Mouse (Mus musculus) CD4-positive naive resting alpha-beta T cell, adult 57 days (primary cell): ENCODE data around the gene Bmyc. TPM values are rescaled to one million over a fixed set of nuclear protein-coding genes. Genes with fewer than 3 reads are reported as not detected.

Experiments used
- total RNA-seq: library from RNA; stranded (reverse); gene quantifications from one replicate; pipeline ENCODE4 v1.2.4, GENCODE M21; 2023

Bmyc gene
- 17.0 TPM for total RNA-seq

DNA sequence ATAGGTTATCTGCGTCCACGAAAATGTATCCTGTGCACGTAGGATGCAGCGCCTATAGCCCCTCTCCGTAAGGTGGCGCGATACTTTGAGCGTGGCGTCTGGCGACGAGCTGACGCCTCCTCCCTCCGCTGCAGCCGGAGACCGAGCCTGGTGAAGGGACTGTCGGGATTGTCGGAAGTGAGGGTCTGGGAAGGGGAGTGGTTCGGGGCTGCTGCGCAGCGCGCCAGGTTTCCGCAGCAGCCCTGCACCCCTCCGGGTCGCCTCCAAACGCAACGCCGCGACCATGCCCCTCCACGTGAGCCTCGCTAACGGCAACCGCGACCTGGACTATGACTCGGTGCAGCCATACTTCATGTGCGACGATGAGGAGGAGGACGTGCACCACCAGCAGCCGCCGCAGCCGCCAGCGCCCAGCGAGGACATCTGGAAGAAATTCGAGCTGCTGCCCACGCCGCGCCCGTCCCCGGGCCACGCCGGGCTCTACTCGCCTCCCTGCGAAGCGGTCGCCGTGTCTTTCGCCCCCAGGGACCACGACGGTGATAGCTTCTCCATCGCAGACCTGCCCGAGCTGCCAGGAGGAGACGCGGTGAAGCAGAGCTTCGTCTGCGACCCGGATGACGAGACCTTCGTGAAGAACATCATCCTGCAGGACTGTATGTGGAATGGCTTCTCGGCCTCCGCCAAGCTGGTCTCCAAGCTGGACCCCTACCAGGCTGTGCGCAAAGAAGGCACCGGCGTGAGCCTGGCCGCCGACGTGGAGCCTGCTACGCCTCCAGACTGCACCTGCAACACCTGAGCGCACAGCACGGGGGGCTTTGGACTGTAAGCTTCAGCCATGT is at the start of gene Bmyc:
Bmyc (plus strand) TSS at position 97 of the 839 bp plus-strand sequence.

GRCm38 (mm10) chr2:25657652-25658051 is 48.9 kb upstream of the Bmyc start, which contains the start of gene Lcn5:
Gene Lcn5, plus strand, starts transcription at chr2:25657952.

GRCm38 (mm10) chr2:25676486-25676885 is 30.1 kb upstream of the Bmyc start, which contains the start of gene Lcn6:
Gene Lcn6, plus strand, starts transcription at chr2:25676786.

DNA sequence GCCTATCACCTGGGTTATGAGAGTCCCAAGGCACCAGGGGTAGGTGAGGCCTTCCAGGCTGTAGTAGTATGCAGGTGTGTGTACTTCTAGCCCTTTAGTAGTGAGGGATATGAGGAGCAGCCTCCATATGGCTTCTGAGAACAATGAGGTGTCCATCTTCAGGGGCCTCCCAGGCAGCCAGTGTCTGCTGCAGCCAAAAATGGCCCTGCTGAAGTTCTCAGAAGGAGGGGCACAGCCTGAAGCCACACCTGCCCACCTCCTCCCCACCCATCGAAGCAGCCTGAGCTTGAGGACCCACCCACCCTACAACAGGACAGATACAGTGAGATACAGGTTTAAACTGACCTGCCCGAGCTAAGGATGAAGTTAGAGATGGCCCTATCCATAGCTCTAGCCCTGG is 24.1 kb upstream of the Bmyc start, which contains the start of gene Lcn10:
Lcn10 (plus strand) TSS at position 301 of the 400 bp plus-strand sequence.

GRCm38 (mm10) chr2:25699743-25700142 is 6.8 kb upstream of the Bmyc start, which contains the start of gene Obp2a:
Gene Obp2a, plus strand, starts transcription at chr2:25700043.

GRCm38 (mm10) chr2:25736709-25737108 is 30.2 kb downstream of the Bmyc start, which contains the start of gene Obp2b:
Gene Obp2b, plus strand, starts transcription at chr2:25737009.

Other genes starting within 250 kb of the Bmyc start
- gene Clic3, start 249.9 kb upstream of the Bmyc start, total RNA-seq = not detected
- 92.6 TPM for gene Paxx, start 245.6 kb upstream of the Bmyc start, total RNA-seq
- not detected for gene Ptgds, start 236.7 kb upstream of the Bmyc start, total RNA-seq
- not detected for gene Lcn12, start 212.8 kb upstream of the Bmyc start, total RNA-seq
- 47.7 TPM for gene Fbxw5, start 206.0 kb upstream of the Bmyc start, total RNA-seq
- not detected for gene C8g, start 205.0 kb upstream of the Bmyc start, total RNA-seq
- 49.0 TPM for gene Traf2, start 159.8 kb upstream of the Bmyc start, total RNA-seq
- 117 TPM for gene Edf1, start 148.9 kb upstream of the Bmyc start, total RNA-seq
- 3.6 TPM for gene Mamdc4, start 131.9 kb upstream of the Bmyc start, total RNA-seq
- gene Phpt1, start 131.5 kb upstream of the Bmyc start, total RNA-seq = 29.9 TPM
- gene Ajm1, start 125.0 kb upstream of the Bmyc start, total RNA-seq = 0.33 TPM
- 105 TPM for gene Rabl6, start 98.2 kb upstream of the Bmyc start, total RNA-seq
- not detected for gene Ccdc183, start 89.1 kb upstream of the Bmyc start, total RNA-seq
- gene Tmem141, start 84.7 kb upstream of the Bmyc start, total RNA-seq = 1.6 TPM
- 6.2 TPM for gene Fcna, start 78.7 kb upstream of the Bmyc start, total RNA-seq
- not detected for gene Lcn8, start 53.6 kb upstream of the Bmyc start, total RNA-seq
- gene Lcn5, start 48.8 kb upstream of the Bmyc start, total RNA-seq = not detected
- gene Lcn6, start 30.0 kb upstream of the Bmyc start, total RNA-seq = not detected
- not detected for gene Lcn10, start 24.0 kb upstream of the Bmyc start, total RNA-seq
- gene Obp2a, start 6.7 kb upstream of the Bmyc start, total RNA-seq = not detected
- not detected for gene Obp2b, start 30.3 kb downstream of the Bmyc start, total RNA-seq
- not detected for gene Lcn3, start 58.8 kb downstream of the Bmyc start, total RNA-seq
- not detected for gene Lcn11, start 70.3 kb downstream of the Bmyc start, total RNA-seq
- gene Gm13539, start 75.5 kb downstream of the Bmyc start, total RNA-seq = not detected
- gene Glt6d1, start 109.1 kb downstream of the Bmyc start, total RNA-seq = not detected
- not detected for gene Lcn9, start 116.4 kb downstream of the Bmyc start, total RNA-seq
- not detected for gene Sohlh1, start 140.5 kb downstream of the Bmyc start, total RNA-seq
- gene Kcnt1, start 157.0 kb downstream of the Bmyc start, total RNA-seq = not detected